Mouse (Mus musculus): ENCODE measurements around the gene Syt15.
A peak's percentile ranks its signal among the peaks of the same experiment; 100 is the strongest.

DNA sequence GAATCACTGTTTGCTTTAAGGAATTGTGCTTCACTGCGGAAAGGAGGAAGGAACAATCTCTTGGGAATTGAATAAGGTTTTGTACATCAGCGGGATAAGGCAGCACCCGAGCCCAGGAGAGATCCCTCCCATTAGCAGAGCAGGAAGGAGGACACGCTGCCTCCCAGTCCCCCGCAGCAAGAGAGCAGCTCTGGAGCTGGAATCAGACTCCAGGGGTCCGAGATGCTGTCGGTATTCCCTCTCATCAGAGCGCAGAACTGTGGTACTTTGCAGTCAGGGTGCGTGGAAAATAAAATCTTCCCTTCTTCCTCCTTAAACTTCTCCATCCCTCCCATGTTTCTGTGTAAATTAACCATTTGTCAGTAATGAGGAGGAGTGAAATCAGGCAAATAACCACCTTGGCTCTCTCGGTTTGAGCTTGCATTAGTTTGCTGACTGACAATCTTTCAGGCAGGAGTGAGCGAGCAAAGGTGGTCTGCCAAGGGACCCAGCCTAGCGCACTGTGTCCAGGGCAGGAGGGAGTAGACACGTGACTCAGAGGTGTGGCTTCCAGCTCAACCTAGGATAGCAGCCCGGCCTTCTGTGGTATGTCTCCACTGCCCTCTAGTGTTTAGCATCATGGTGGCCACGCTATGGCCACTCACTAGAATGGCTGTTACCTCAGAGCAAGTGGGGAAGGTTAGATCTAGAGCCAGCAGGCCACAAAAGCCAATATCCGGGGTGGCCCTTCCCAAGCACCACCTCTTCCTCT, 15.4 kb downstream of the Syt15 start:
- TF ChIP-seq POLR2A (IDR thresholded peaks at IDR 0.05; ENCODE audit: control insufficient read depth, low read depth, low read length), result no peak
- peak; percentile 65; the same call in 1 of the 2 replicates for TF ChIP-seq CTCF (IDR thresholded peaks at IDR 0.05; ENCODE audit: control insufficient read depth, insufficient read depth, insufficient replicate concordance, low read depth, low read length)
